Mouse (Mus musculus) limb, embryonic 15.5 days (tissue): ENCODE results near the gene Man2a1. TPM values are rescaled to one million over a fixed set of nuclear protein-coding genes. Genes with fewer than 3 reads are reported as not detected.

Experiments used
- ATAC-seq: fragments of 200-750 bp; cut with Nextera tagmentation; 2 replicates; pipeline ENCODE4 v1.8.0; 2017; ENCODE audit warnings: low read depth, moderate TSS enrichment; ENCODE audit not compliant: insufficient number of reproducible peaks, low FRiP score, low TSS enrichment
- H3K27ac ChIP-seq: fragments of 300-500 bp; sonication (generic); 2 replicates; pipeline ENCODE4 v1.5.1; 2015; ENCODE audit warnings: moderate library complexity, mild to moderate bottlenecking, inconsistent platforms
- H3K27me3 ChIP-seq: fragments of 300-500 bp; sonication (generic); 2 replicates; pipeline ENCODE4 v1.6.1; 2015; ENCODE audit warnings: inconsistent platforms
- H3K36me3 ChIP-seq: fragments of 300-500 bp; sonication (generic); 2 replicates; pipeline ENCODE4 v1.6.1; 2015; ENCODE audit warnings: inconsistent platforms
- H3K4me1 ChIP-seq: fragments of 300-500 bp; sonication (generic); 2 replicates; pipeline ENCODE4 v1.6.1; 2015; ENCODE audit warnings: inconsistent platforms
- H3K4me2 ChIP-seq: fragments of 300-500 bp; sonication (generic); 2 replicates; pipeline ENCODE4 v1.6.1; 2015; ENCODE audit warnings: mild to moderate bottlenecking, inconsistent platforms
- H3K4me3 ChIP-seq: fragments of 300-500 bp; sonication (generic); 2 replicates; pipeline ENCODE4 v1.5.1; 2015; ENCODE audit warnings: mild to moderate bottlenecking, inconsistent platforms
- H3K9ac ChIP-seq: fragments of 300-500 bp; sonication (generic); 2 replicates; pipeline ENCODE4 v1.6.1; 2015; ENCODE audit warnings: inconsistent platforms
- H3K9me3 ChIP-seq: fragments of 300-500 bp; sonication (generic); 2 replicates; pipeline ENCODE4 v1.6.1; 2016; ENCODE audit warnings: inconsistent platforms
- WGBS: fragments of 180-500 bp; shearing (Covaris S2); methylation state at CpG from one replicate; pipeline ENCODE4 v1.1.7; 2015; 5-methylcytosine and 5-hydroxymethylcytosine counted together
- polyA plus RNA-seq: library from polyadenylated mRNA; unstranded; fragments of >200 nt; fragmentation: Nextera tagmentation; extraction: Ambion mirVana; gene quantifications from 2 replicates; pipeline ENCODE4 v1.2.1, GENCODE M21; 2015

The Man2a1 gene
- polyA plus RNA-seq, 1 experiment from 2014 or later = 15.6 TPM

GRCm38 (mm10) chr17:64643644-64644043 is 43.1 kb downstream of the Man2a1 start:
- Histone ChIP-seq H3K4me3 (no peak overlapping the region), H3K27ac (no peak overlapping the region), H3K9ac (no peak overlapping the region), H3K27me3 (no peaks in the 10 kb centered on the region), H3K4me2 (no peak overlapping the region), H3K36me3 (peaks cover 8% of the 10 kb centered on the region), H3K9me3 (no peaks in the 10 kb centered on the region), H3K4me1 (peaks cover 8% of the 10 kb centered on the region; the same call in 1 of the 2 replicates)
- ATAC-seq = no peak
- 37% methylated on average over 7 of the region's 7 CpGs for WGBS

- Histone ChIP-seq H3K36me3 (peaks cover 6% of the 10 kb centered on the region), H3K27me3 (no peaks in the 10 kb centered on the region), H3K9ac (no peak overlapping the region), H3K9me3 (no peaks in the 10 kb centered on the region), H3K4me2 (no peak overlapping the region), H3K4me3 (no peak overlapping the region), H3K4me1 (peaks cover 8% of the 10 kb centered on the region; the same call in 1 of the 2 replicates), H3K27ac (no peak overlapping the region; the same call in 1 of the 2 replicates)
- WGBS = 69% methylated on average over 8 of the region's 8 CpGs
- ATAC-seq = no peak
Measured at GRCm38 (mm10) chr17:64644888-64645605, 44.5 kb downstream of the Man2a1 start.

- no peak overlapping the region for H3K27ac ChIP-seq
- WGBS = 81% methylated on average over 9 of the region's 9 CpGs
- ATAC-seq = no peak
- no peak overlapping the region for H3K4me2 ChIP-seq
- no peak overlapping the region for H3K4me3 ChIP-seq
- H3K27me3 ChIP-seq = no peaks in the 10 kb centered on the region
- peaks cover 17% of the 10 kb centered on the region for H3K36me3 ChIP-seq
- H3K9ac ChIP-seq = no peak overlapping the region
- H3K4me1 ChIP-seq = peaks cover 8% of the 10 kb centered on the region; the same call in 1 of the 2 replicates
- no peaks in the 10 kb centered on the region for H3K9me3 ChIP-seq
Measured at GRCm38 (mm10) chr17:64647396-64647795, 46.9 kb downstream of the Man2a1 start.

- ATAC-seq = no peak
- Histone ChIP-seq H3K9ac (no peak overlapping the region), H3K36me3 (peaks cover 33% of the 10 kb centered on the region), H3K4me3 (no peak overlapping the region), H3K27ac (no peak overlapping the region), H3K4me2 (no peak overlapping the region), H3K4me1 (no peaks in the 10 kb centered on the region), H3K9me3 (no peaks in the 10 kb centered on the region), H3K27me3 (no peaks in the 10 kb centered on the region)
- 59% methylated on average over 9 of the region's 9 CpGs for WGBS
Measured at GRCm38 (mm10) chr17:64650702-64651101, 50.2 kb downstream of the Man2a1 start.

- Histone ChIP-seq H3K9ac (no peak overlapping the region), H3K9me3 (no peaks in the 10 kb centered on the region), H3K27ac (no peak overlapping the region), H3K4me1 (no peaks in the 10 kb centered on the region), H3K36me3 (peaks cover 42% of the 10 kb centered on the region), H3K4me2 (no peak overlapping the region), H3K27me3 (no peaks in the 10 kb centered on the region), H3K4me3 (no peak overlapping the region)
- ATAC-seq = no peak
- WGBS = 90% methylated on average over 2 of the region's 2 CpGs
Measured at GRCm38 (mm10) chr17:64653621-64654020, 53.1 kb downstream of the Man2a1 start.

- Histone ChIP-seq H3K9me3 (no peaks in the 10 kb centered on the region), H3K27ac (no peak overlapping the region), H3K4me3 (no peak overlapping the region), H3K36me3 (peaks cover 26% of the 10 kb centered on the region), H3K4me1 (no peaks in the 10 kb centered on the region), H3K27me3 (no peaks in the 10 kb centered on the region), H3K9ac (no peak overlapping the region), H3K4me2 (no peak overlapping the region)
- no peak for ATAC-seq
- 86% methylated on average over 4 of the region's 4 CpGs for WGBS
Measured at GRCm38 (mm10) chr17:64659682-64660081, 59.1 kb downstream of the Man2a1 start.

GRCm38 (mm10) chr17:64666518-64666917 is 66.0 kb downstream of the Man2a1 start:
- Histone ChIP-seq H3K4me1 (no peaks in the 10 kb centered on the region), H3K27me3 (no peaks in the 10 kb centered on the region), H3K4me2 (no peak overlapping the region), H3K4me3 (no peak overlapping the region), H3K36me3 (peaks cover 31% of the 10 kb centered on the region), H3K9me3 (no peaks in the 10 kb centered on the region), H3K27ac (no peak overlapping the region), H3K9ac (no peak overlapping the region)
- WGBS = 81% methylated on average over 4 of the region's 4 CpGs
- no peak for ATAC-seq

- Histone ChIP-seq H3K36me3 (peaks cover 43% of the 10 kb centered on the region), H3K9me3 (no peaks in the 10 kb centered on the region), H3K27me3 (no peaks in the 10 kb centered on the region), H3K4me1 (no peaks in the 10 kb centered on the region), H3K9ac (no peak overlapping the region), H3K4me3 (no peak overlapping the region), H3K27ac (no peak overlapping the region), H3K4me2 (no peak overlapping the region)
- ATAC-seq = no peak
- WGBS = 79% methylated on average over 5 of the region's 5 CpGs
Measured at GRCm38 (mm10) chr17:64668504-64668903, 68.0 kb downstream of the Man2a1 start.

- Histone ChIP-seq H3K4me1 (peaks cover 3% of the 10 kb centered on the region; the same call in 1 of the 2 replicates), H3K4me2 (no peak overlapping the region), H3K27me3 (no peaks in the 10 kb centered on the region), H3K9ac (no peak overlapping the region), H3K36me3 (peaks cover 49% of the 10 kb centered on the region), H3K27ac (no peak overlapping the region), H3K4me3 (no peak overlapping the region), H3K9me3 (no peaks in the 10 kb centered on the region)
- ATAC-seq = no peak
- WGBS = 73% methylated on average over 1 of the region's 1 CpGs
Measured at GRCm38 (mm10) chr17:64674401-64674800, 73.9 kb downstream of the Man2a1 start.

- no peak overlapping the region for H3K27ac ChIP-seq
- no peak overlapping the region for H3K4me3 ChIP-seq
- no peak overlapping the region for H3K9ac ChIP-seq
- H3K27me3 ChIP-seq = no peaks in the 10 kb centered on the region
- H3K36me3 ChIP-seq = peaks cover 44% of the 10 kb centered on the region
- no peaks in the 10 kb centered on the region for H3K9me3 ChIP-seq
- H3K4me2 ChIP-seq = no peak overlapping the region
- H3K4me1 ChIP-seq = peaks cover 3% of the 10 kb centered on the region; the same call in 1 of the 2 replicates
- ATAC-seq = no peak
- 88% methylated on average over 6 of the region's 6 CpGs for WGBS
Measured at GRCm38 (mm10) chr17:64674980-64675379, 74.4 kb downstream of the Man2a1 start.

GRCm38 (mm10) chr17:64676735-64677469 is 76.4 kb downstream of the Man2a1 start:
- Histone ChIP-seq H3K9me3 (no peaks in the 10 kb centered on the region), H3K4me2 (no peak overlapping the region), H3K4me3 (no peak overlapping the region), H3K27ac (no peak overlapping the region), H3K27me3 (no peaks in the 10 kb centered on the region), H3K36me3 (peaks cover 30% of the 10 kb centered on the region), H3K9ac (no peak overlapping the region), H3K4me1 (peaks cover 3% of the 10 kb centered on the region; the same call in 1 of the 2 replicates)
- WGBS = 55% methylated on average over 10 of the region's 10 CpGs
- 0 out of 2 replicates have a peak, but pooled peaks have one; percentile 44 for ATAC-seq

- H3K27me3 ChIP-seq = no peaks in the 10 kb centered on the region
- no peak overlapping the region for H3K27ac ChIP-seq
- H3K9ac ChIP-seq = no peak overlapping the region
- H3K36me3 ChIP-seq = peaks cover 13% of the 10 kb centered on the region; the same call in 1 of the 2 replicates
- no peak for ATAC-seq
- H3K4me2 ChIP-seq = no peak overlapping the region
- peaks cover 8% of the 10 kb centered on the region; the same call in 1 of the 2 replicates for H3K4me1 ChIP-seq
- WGBS = 90% methylated on average over 3 of the region's 3 CpGs
- no peaks in the 10 kb centered on the region for H3K9me3 ChIP-seq
- H3K4me3 ChIP-seq = no peak overlapping the region
Measured at GRCm38 (mm10) chr17:64681461-64681860, 80.9 kb downstream of the Man2a1 start.
